Mouse (Mus musculus) skeletal muscle tissue, adult 2 months (tissue): ENCODE measurements around the gene Rab30.

Source experiments
- DNase-seq: peaks from one replicate; pipeline ENCODE4 v3.0.0-alpha.2; 2012; ENCODE audit warnings: low read depth, low spot score

The Rab30 gene

DNA sequence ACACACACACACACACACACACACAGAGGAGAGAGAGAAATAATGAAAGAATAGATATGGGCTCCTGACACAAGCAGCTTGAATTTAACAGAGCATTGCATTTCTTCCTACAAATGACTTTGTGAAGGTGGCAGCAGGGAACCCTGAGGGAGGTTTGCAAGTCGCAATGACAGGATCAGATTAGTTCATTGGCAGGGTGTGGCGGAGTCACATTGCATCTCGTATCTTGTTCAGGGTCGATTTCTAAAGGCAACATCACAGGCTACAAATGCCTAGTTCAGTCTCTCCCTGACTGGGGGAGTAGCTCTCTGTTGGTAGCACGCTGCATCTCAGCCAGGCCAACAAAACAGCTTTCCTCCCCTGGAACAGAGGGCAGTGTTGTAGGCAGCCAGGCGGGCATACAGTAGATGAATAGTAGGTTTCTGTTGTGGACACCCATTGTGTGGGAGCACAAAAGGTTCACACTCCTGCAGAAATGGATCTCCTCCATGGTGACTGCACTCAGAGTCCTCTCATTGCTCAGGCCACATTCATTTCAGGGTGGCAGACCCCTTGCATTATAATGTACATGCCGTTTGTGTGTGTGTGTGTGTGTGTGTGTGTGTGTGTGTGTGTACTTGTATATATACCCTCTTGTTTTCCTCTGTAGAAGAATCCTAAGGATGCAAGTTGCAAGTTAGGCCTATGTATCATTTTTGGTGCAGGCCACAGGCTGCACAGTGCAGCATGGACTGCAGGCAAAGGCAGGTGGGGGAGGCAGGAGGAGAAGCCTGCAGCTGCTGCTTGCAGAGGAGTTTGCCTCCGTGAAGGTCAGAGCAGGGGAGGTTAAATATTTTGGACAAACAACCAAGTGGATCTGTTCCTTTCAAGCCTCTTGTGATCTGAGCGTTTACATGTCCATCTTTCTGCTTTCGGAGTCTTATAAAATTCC, 58.5 kb downstream of the Rab30 start:
- peak; percentile 40 for DNase-seq

DNA sequence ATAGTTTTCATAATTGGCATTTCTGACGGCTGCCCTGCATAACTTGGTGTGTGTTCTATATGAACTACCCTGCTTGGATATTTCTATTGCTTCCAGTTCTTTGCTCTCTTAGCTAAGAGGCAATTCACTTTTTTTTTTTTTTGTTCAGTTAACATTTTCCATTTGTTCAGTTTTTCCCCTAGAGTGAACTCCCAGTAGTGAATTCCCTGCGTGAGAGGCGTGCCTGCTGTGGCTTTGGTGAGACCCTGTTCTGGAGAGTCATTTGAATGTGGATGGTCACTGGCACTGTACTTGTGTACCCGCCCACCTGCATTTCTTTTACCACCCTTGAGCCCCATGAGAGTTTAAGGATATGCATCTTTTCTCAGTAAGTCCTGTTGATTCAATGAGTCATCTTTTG, 60.8 kb downstream of the Rab30 start:
- DNase-seq = no peak

- no peak for DNase-seq
These were observed 61.8 kb downstream of the Rab30 start for GRCm38 (mm10) chr7:92803191-92803590.

GRCm38 (mm10) chr7:92804919-92805668, 63.7 kb downstream of the Rab30 start:
- DNase-seq = no peak

GRCm38 (mm10) chr7:92806512-92807188, 65.2 kb downstream of the Rab30 start:
- no peak for DNase-seq

GRCm38 (mm10) chr7:92807482-92807881, 66.1 kb downstream of the Rab30 start:
- no peak for DNase-seq

- no peak for DNase-seq
These were observed 70.4 kb downstream of the Rab30 start for GRCm38 (mm10) chr7:92811667-92812279.

DNA sequence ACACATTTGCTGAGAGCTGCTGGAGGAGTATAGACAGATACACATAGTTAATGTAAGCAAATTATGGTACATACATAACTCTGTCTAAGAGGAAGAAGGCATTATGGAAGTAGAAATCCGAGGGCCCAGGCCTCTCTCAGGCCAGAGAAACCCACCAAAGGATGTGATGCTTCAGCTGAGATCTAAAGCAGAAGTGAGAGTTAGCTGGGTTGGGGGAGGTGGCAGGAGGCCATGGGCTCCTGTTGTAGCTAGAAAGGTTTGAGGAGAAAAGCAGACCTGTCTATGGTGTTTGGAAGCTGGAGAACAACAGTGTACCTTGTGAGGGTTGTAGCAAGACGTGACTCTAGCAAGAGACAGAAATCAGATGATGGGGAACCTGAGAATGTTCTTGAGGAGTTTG, 75.8 kb downstream of the Rab30 start:
- DNase-seq = no peak

DNA sequence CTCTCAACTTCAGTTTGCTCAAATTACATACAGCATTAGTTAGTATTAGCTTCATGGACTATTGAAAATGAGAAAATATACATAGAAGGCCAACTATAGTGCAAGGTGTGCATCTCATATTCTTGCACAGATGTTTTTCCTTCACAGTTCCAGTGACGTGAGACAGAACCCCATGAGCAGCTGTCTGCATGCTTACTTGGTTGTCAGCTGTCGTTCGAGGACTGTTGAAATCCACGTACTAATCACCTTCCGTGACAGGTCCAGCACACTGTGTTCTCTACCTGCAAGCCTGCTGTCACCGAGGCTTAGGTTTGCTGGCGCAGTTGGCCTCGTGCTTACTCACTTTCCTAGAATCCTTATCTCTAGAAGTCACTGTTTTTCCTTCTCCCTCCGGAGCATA, 76.5 kb downstream of the Rab30 start:
- no peak for DNase-seq

GRCm38 (mm10) chr7:92819656-92820055, 78.3 kb downstream of the Rab30 start:
- DNase-seq = no peak

DNA sequence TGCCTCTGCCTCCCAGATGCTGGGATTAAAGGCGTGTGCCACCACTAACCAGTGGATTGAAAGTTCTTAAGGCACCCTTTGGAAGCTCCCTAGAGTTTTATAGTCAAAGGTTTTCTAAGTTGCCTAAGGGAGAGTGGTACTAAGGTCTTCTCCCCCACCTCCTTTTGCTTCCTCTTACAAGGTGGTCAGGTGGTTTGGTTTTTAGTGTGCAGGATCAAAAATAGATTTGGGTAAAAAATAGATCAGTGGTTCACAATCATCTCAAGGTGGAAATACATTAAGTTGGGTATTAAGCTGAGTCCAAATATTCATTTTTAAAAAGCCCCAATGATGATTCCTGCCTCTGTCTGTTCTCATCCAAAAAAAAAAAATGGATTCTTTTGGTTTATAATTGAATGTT, 79.0 kb downstream of the Rab30 start:
- no peak for DNase-seq

DNA sequence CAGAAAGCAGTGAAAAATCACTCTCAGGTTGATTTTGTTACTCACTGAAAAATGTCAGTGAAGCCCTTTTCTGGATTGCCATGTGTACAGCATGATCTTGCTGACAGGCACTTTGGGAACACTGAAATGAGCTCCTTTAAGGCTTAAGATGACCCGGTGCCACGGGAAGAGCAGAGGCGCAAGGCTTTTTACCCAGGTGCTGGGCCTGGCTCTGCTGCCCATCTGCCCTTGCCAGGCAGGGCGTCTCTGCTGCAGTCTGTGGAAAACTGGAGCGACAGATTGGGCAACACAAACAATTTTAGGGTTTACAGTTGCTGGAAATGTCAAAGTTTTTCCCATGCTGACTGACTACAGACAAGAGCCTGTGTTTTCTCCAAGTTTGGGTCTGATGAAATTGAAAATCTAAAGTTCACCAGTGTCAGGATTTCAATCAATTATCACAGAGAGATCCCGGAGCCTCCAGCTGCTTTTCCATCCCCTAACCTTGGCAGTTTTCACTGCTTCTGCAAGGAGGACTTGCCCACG, 79.6 kb downstream of the Rab30 start:
- no peak for DNase-seq

DNA sequence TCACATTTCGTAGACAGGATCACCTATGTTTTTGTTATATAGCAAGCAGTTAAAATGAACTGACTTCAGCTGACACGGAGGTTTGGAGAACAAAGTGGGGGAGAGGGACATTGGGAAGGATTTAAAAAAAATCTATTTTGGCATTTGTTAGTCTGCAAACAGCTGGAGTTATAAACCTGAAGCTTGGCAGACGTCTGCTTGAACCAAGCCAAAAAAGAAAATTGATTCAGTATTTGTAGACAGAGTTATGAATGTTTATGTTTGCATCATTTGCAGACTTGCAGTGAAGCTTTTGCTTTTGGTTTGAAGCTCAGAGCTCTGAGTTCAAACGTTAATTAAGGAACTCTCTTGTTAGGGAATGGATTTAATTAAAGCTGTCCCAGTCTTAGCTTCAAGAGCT, 80.5 kb downstream of the Rab30 start:
- DNase-seq = no peak

DNA sequence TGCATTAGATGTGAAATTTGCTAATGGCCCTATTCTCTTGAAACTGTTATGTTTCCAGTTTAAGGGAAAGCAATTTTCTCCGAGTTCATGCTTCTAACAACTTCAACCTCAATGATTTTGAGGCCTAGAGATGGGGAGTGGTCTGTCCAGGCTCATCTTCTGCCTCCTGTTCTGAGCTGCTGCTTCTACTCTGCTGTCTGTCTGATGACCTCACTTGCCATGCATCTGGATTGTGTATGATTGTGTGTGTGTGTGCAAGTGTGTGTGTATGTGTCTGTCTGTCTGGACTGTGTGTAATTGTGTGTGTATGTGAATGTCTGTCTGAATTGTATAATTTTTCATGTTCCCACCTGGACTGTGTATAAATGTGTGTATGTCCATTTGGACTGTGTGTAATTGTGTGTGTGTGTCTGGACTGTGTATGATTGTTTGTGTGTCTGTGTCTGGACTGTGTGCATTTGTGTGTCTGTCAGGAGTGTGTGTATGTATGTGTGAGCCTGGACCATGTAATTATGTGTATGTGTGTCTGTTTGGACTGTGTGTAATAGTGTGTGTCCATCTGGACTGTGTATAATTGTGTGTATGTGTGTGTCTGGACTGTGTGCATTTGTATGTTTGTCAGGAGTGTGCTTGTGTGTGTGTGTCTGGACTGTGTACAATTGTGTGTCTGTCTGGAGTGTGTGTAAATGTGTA, 81.2 kb downstream of the Rab30 start:
- DNase-seq = no peak

- DNase-seq = no peak
These were observed 84.8 kb downstream of the Rab30 start for GRCm38 (mm10) chr7:92826248-92826647.

DNA sequence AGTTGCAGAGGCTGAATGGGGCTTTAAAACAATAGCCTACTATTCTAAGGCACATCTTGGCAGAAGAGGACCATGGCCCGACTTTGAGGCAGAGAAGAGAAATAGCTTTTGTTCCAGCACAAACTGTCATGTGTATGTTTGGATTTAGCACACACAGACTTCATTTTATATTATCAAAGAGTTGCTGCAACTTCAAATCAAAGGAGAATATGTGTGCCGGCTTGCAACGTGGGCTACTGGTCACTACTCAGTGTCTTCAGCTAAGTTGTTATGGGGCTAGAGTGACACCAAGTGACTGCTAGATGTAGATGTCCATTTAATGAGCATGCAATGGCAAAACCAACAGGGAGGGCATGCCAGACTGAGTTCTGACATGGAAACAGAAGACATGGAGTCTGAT, 86.6 kb downstream of the Rab30 start:
- DNase-seq = peak; percentile 42

DNA sequence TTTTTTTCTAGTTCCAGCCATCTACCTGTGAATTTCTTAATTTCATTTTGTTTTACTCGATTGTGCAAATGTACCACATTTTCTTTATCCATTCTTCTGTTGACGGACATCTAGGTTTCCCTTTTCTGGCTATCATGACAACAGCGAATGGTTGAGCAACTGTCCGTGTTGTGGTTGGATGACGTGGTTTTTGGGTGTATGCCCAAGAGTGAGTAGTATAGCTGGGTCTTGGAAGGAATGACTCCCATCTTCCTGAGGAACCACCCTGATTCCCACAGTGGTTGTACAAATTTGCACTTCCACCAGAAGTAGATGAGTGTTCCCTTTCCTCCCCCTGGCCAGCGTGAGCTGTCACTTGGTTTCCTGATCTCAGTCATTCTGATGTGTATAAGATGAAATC, 91.0 kb downstream of the Rab30 start:
- peak; percentile 19 for DNase-seq

DNA sequence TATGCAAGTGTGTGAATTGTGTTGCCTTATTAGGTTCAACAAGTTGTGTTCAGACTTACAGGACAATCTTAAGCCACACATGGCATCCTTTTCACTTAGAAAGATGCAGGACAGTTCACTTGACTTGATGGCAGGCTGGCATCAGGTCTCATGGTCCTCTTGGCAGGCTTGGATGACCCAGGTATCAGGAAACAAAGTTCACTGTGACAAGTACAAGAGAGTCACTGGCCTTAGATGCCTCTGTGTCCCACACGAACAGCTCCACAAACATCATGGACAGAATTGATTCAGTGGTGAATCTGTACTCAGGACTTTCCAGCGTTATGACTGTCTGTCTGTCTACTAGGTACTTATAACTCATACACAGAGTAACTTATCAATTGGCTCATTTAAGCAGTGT, 93.0 kb downstream of the Rab30 start:
- no peak for DNase-seq

GRCm38 (mm10) chr7:92836447-92836846, 95.0 kb downstream of the Rab30 start:
- no peak for DNase-seq

DNA sequence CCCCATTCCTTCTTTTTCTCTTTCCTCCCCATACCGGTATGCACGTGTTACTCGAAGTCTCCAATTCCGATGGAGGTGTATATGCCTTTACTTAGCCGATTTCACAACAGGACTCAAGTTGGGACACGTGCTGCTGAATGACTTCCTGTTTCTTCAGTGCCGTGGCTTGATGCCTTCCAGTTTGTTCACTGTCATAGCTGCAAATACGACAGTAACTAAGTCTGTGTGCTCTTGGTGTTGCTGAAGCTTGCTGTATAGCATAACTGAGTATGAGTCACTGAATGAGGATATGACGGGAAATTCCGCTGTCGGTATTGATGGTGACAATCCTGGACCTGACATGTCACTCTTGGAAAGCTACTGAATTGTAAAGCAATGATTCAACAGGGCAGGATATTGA, 95.8 kb downstream of the Rab30 start:
- no peak for DNase-seq

DNA sequence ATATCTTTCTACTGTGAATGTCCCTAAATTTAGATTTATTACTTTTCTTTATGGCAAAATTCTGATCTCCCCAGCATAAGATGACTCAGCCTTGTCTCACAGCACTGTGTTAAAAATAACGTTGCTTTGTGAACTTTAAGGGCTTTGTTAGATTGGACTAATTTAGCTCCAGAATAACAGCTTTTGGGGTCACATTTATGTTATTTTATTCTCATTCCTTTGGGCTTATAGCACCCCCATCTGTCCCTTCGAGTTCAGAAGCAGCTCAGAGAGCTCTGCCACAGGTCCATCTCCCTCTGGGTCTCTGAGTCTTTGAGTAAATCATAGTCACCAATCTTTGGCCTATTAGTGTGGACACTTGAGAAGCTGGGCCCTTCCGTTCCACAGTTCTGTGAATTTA, 96.5 kb downstream of the Rab30 start:
- no peak for DNase-seq
